Mouse (Mus musculus) heart, embryonic 12.5 days (tissue): ENCODE measurements around the gene Prpsap1. TPM values are rescaled to one million over a fixed set of nuclear protein-coding genes. Genes with fewer than 3 reads are reported as not detected.

Experiments
- ATAC-seq: fragments of 200-750 bp; cut with Nextera tagmentation; 2 replicates; pipeline ENCODE4 v1.8.0; 2017; ENCODE audit warnings: moderate TSS enrichment, moderate library complexity; ENCODE audit not compliant: insufficient number of reproducible peaks, low FRiP score
- H3K27ac ChIP-seq: fragments of 300-500 bp; sonication (generic); 2 replicates; pipeline ENCODE4 v1.5.1; 2016; ENCODE audit warnings: mild to moderate bottlenecking, moderate library complexity; ENCODE audit not compliant: poor library complexity, severe bottlenecking
- H3K27me3 ChIP-seq: fragments of 300-500 bp; sonication (generic); replicated peaks from 2 replicates; pipeline ENCODE4 v1.6.1; 2016; ENCODE audit warnings: mild to moderate bottlenecking, moderate library complexity
- H3K36me3 ChIP-seq: fragments of 300-500 bp; sonication (generic); 2 replicates; pipeline ENCODE4 v1.6.1; 2016; ENCODE audit warnings: mild to moderate bottlenecking, moderate library complexity
- H3K4me1 ChIP-seq: fragments of 300-500 bp; sonication (generic); replicated peaks from 2 replicates; pipeline ENCODE4 v1.6.1; 2016; ENCODE audit warnings: mild to moderate bottlenecking
- H3K4me2 ChIP-seq: fragments of 300-500 bp; sonication (generic); 2 replicates; pipeline ENCODE4 v1.6.1; 2016; ENCODE audit warnings: mild to moderate bottlenecking, moderate library complexity
- H3K4me3 ChIP-seq: fragments of 300-500 bp; sonication (generic); 2 replicates; pipeline ENCODE4 v1.5.1; 2016; ENCODE audit warnings: mild to moderate bottlenecking
- H3K9ac ChIP-seq: fragments of 300-500 bp; sonication (generic); 2 replicates; pipeline ENCODE4 v1.6.1; 2016; ENCODE audit warnings: mild to moderate bottlenecking, moderate library complexity
- H3K9me3 ChIP-seq: fragments of 300-500 bp; sonication (generic); replicated peaks from 2 replicates; pipeline ENCODE4 v1.6.1; 2016; ENCODE audit warnings: mild to moderate bottlenecking, moderate library complexity
- WGBS: fragments of 180-500 bp; shearing (Covaris S2); methylation state at CpG from one replicate; pipeline ENCODE4 v1.1.7; 2016; 5-methylcytosine and 5-hydroxymethylcytosine counted together
- polyA plus RNA-seq: library from polyadenylated mRNA; unstranded; fragments of >200 nt; fragmentation: Nextera tagmentation; extraction: Ambion mirVana; gene quantifications from 2 replicates; pipeline ENCODE4 v1.2.1, GENCODE M21; 2016

Gene Prpsap1
- polyA plus RNA-seq, 1 experiment from 2014 or later = 94.8 TPM

DNA sequence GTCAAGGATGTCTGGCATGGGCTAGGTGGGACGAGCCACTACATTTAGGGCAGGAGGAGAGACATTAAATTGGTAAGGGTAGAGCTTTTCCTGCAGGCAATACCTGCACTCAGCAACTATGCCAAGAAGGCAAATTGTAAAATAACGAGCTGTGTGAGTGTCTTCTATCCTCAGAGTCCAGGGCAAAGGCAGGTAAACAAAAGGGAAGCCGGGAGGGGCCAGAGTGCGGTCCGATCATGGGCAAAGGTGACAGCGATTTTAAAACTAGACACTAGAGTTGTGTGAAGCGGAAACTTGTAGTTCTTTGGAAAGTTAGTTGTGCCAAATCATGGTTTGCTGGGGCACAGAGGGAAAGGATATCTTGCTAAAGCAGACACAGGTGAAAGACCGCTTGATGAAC is 9.7 kb downstream of the Prpsap1 start:
- H3K4me1 ChIP-seq = peaks cover 12% of the 10 kb centered on the region
- no peak for ATAC-seq
- no peaks in the 10 kb centered on the region for H3K27me3 ChIP-seq
- WGBS = 91% methylated on average over 8 of the region's 8 CpGs
- H3K27ac ChIP-seq = no peak overlapping the region
- peaks cover 87% of the 10 kb centered on the region for H3K36me3 ChIP-seq
- H3K4me2 ChIP-seq = no peak overlapping the region
- no peak overlapping the region for H3K4me3 ChIP-seq
- H3K9ac ChIP-seq = no peak overlapping the region
- H3K9me3 ChIP-seq = 0 out of 2 replicates have a peak, but pooled peaks cover 3% of the 10 kb centered on the region

DNA sequence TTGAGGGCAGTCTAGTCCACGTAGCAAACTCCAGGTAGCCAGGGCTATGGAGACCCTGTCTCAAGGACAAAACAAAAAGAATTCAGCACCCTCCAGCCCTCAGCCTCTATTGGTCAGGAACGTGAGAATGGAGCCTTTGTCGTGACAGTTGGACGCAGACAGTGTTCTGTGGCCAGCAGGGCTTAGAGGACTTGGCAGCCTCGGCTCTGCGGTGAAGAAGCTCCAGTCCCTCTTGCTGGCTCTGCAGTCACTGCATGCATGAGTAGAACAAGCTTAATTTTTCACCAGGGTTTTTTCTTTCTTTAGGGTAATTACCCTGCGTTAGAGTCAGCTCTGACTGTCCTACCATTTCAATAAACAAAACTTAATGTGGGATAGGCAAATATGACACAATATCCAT is 12.2 kb downstream of the Prpsap1 start:
- Histone ChIP-seq H3K4me2 (no peak overlapping the region), H3K27ac (no peak overlapping the region), H3K27me3 (no peaks in the 10 kb centered on the region), H3K4me3 (no peak overlapping the region), H3K4me1 (peaks cover 5% of the 10 kb centered on the region; the same call in 1 of the 2 replicates), H3K9ac (no peak overlapping the region), H3K9me3 (no peaks in the 10 kb centered on the region), H3K36me3 (peaks cover 95% of the 10 kb centered on the region)
- 87% methylated on average over 7 of the region's 7 CpGs for WGBS
- no peak for ATAC-seq

DNA sequence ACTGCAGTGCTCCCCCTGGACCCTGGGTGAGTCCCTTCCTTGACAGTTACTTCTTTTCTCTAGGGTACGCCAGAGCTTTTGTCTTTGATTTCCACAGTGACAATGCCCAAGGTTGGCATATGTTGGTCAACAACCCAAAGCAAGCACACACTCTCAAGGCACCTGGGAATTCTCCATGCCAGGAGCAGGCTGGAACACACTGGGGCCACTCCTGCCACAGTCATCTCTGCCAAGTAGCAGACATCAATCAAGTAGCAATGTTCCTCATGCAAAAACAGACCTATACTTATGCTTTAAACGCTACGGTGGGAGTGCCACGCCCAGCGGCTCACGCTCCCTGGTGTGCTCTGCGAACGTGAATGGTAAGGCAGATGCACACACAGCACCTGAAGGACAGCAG is 13.0 kb downstream of the Prpsap1 start:
- peaks cover 7% of the 10 kb centered on the region; the same call in 1 of the 2 replicates for H3K4me1 ChIP-seq
- H3K27ac ChIP-seq = no peak overlapping the region
- WGBS = 92% methylated on average over 8 of the region's 8 CpGs
- peaks cover 96% of the 10 kb centered on the region for H3K36me3 ChIP-seq
- no peak overlapping the region for H3K9ac ChIP-seq
- H3K4me3 ChIP-seq = no peak overlapping the region
- no peak for ATAC-seq
- no peak overlapping the region for H3K4me2 ChIP-seq
- H3K9me3 ChIP-seq = no peaks in the 10 kb centered on the region
- no peaks in the 10 kb centered on the region for H3K27me3 ChIP-seq

DNA sequence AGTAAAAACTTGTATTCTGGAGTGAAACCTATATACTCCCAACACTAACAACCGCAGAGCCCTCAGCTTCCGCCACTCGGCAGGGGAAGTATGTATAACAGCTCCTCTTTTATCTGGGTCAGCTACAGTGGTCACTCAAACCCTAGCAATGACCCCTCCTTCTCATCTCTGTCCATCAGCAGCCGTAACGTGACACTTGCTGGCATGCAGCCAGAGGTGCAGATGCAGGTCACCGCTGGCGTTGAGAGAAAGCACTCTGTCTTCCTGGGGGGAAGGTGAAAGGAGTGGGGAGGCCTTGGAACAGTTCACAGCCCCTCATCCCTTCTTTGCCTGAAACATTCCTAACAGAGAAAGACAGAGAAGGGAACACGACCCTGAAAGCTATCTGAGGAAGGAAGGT is 14.2 kb downstream of the Prpsap1 start:
- no peaks in the 10 kb centered on the region for H3K27me3 ChIP-seq
- H3K4me1 ChIP-seq = peaks cover 7% of the 10 kb centered on the region; the same call in 1 of the 2 replicates
- 42% methylated on average over 8 of the region's 8 CpGs for WGBS
- no peak overlapping the region for H3K9ac ChIP-seq
- H3K27ac ChIP-seq = no peak overlapping the region
- H3K36me3 ChIP-seq = peaks cover 96% of the 10 kb centered on the region
- no peak for ATAC-seq
- H3K9me3 ChIP-seq = no peaks in the 10 kb centered on the region
- no peak overlapping the region for H3K4me3 ChIP-seq
- H3K4me2 ChIP-seq = no peak overlapping the region

DNA sequence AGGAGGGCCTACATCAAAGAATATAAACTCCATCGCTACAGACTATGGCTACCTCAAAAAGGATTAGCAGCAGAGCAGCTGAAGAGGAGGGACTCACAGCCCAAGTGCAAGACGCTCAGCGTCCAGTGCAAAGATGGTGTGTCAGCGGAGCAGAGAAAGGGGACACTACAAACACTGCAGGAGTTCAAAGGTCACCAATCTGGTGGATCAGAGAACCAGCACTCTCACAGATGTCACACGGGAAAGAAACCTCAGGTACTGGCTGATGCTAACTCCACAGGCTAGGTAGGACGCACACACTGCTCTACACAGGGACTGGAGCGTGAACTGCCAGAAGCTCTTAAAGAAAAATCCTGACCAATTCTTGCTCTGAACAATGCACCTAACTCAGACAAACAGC is 15.0 kb downstream of the Prpsap1 start:
- H3K4me2 ChIP-seq = no peak overlapping the region
- no peaks in the 10 kb centered on the region for H3K27me3 ChIP-seq
- no peak overlapping the region for H3K27ac ChIP-seq
- ATAC-seq = no peak
- no peak overlapping the region for H3K9ac ChIP-seq
- H3K36me3 ChIP-seq = peaks cover 95% of the 10 kb centered on the region
- no peak overlapping the region for H3K4me3 ChIP-seq
- H3K4me1 ChIP-seq = peaks cover 7% of the 10 kb centered on the region; the same call in 1 of the 2 replicates
- WGBS = 89% methylated on average over 7 of the region's 7 CpGs
- no peaks in the 10 kb centered on the region for H3K9me3 ChIP-seq

DNA sequence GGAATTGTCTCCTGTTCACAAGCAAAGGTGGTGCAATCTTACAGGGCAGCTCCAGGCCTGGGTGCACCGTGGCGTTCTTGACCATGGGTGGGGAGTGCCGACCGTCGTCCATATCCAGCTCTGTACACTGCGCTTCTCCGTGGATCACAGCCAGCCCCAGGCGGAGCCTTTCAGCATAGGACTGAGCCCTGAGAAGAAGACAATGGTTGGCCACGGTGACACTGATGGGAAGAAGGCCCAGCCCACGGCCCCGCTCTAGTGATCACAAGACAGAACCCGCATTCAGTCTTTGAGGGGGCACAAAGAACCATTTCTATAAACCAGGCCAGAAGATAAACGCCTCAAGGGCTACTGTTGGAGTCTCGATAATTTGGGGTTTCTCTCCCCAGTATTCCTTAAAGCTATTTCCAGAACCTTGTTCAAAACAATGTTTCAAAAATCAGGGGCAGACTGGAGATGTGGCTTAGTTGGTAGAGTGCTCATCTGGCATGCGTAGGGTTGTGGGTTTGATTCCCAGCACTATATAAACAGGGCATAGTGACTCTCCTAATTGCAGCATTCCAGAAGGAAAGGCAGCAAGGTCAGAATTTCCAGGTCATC is 16.7 kb downstream of the Prpsap1 start:
- H3K36me3 ChIP-seq = peaks cover 97% of the 10 kb centered on the region
- H3K9ac ChIP-seq = no peak overlapping the region
- H3K4me3 ChIP-seq = no peak overlapping the region
- H3K4me2 ChIP-seq = no peak overlapping the region
- WGBS = 89% methylated on average over 15 of the region's 15 CpGs
- peaks cover 7% of the 10 kb centered on the region; the same call in 1 of the 2 replicates for H3K4me1 ChIP-seq
- H3K27ac ChIP-seq = no peak overlapping the region
- ATAC-seq = no peak
- H3K27me3 ChIP-seq = no peaks in the 10 kb centered on the region
- no peaks in the 10 kb centered on the region for H3K9me3 ChIP-seq

DNA sequence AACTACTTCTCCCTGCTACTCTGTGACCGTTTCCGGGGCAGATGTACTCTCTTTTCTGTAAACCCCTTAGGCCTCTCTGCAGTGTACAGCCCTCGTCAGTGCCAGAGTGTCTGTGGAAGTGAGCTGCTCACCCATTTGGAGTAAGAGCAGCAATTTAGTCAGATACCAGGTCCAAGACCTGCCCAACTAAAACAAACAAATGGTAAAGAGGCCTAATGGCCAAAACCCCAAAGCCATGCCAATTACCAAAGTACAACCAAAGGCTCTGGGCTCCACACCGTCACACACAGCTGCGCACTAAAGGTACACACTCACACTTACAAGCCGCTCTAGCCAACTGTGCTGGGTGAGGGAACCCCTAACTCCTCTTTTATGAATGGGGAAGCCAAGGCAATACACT is 17.3 kb downstream of the Prpsap1 start:
- peaks cover 7% of the 10 kb centered on the region; the same call in 1 of the 2 replicates for H3K4me1 ChIP-seq
- H3K36me3 ChIP-seq = peaks cover 97% of the 10 kb centered on the region
- H3K4me2 ChIP-seq = no peak overlapping the region
- no peak overlapping the region for H3K4me3 ChIP-seq
- H3K9me3 ChIP-seq = no peaks in the 10 kb centered on the region
- WGBS = 92% methylated on average over 6 of the region's 6 CpGs
- H3K9ac ChIP-seq = no peak overlapping the region
- H3K27ac ChIP-seq = no peak overlapping the region
- no peaks in the 10 kb centered on the region for H3K27me3 ChIP-seq
- no peak for ATAC-seq

DNA sequence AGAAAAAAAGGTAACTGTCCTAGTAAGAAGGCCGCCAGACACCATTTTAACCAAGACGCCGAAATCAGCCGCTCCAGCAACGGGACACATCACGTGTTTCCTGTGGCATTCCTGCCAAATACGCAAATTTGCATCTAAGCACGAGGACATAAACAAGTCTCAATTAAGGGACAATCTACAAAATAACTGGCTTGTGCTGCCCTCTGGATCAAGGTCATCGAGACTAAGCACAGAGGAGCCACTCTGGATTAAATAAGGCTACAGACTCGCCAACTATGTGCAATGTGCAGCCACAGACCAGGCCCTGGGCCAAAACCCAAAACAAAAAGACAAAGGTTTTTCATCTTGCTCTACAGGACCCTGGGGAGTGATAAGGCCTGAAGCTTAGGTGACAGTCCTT is 18.0 kb downstream of the Prpsap1 start:
- ATAC-seq = no peak
- no peaks in the 10 kb centered on the region for H3K27me3 ChIP-seq
- H3K27ac ChIP-seq = peak overlapping the region; percentile 8; the same call in 1 of the 2 replicates
- H3K4me3 ChIP-seq = no peak overlapping the region
- peaks cover 11% of the 10 kb centered on the region; the same call in 1 of the 2 replicates for H3K4me1 ChIP-seq
- 87% methylated on average over 10 of the region's 10 CpGs for WGBS
- no peak overlapping the region for H3K4me2 ChIP-seq
- H3K36me3 ChIP-seq = peaks cover 97% of the 10 kb centered on the region
- no peak overlapping the region for H3K9ac ChIP-seq
- H3K9me3 ChIP-seq = no peaks in the 10 kb centered on the region

DNA sequence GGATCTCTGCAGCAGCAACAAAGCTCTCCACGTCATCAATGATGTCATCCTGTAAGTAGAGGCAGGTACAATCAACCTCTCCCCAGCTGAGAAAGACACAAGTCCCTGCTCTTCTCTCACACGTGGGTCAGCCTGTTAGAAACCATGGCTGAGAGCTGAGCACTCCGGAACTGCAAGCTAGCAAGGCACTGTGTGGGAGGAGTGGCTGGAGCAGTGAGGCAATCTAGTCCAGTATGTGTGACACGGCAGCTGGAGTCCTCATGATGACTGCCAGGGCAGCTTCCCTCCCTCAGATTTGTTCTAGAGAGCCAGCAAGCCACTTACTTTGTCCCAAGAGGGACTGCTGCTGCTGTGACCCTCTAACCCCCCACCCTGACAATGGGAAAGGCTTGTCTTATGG is 21.7 kb downstream of the Prpsap1 start:
- 73% methylated on average over 4 of the region's 4 CpGs for WGBS

DNA sequence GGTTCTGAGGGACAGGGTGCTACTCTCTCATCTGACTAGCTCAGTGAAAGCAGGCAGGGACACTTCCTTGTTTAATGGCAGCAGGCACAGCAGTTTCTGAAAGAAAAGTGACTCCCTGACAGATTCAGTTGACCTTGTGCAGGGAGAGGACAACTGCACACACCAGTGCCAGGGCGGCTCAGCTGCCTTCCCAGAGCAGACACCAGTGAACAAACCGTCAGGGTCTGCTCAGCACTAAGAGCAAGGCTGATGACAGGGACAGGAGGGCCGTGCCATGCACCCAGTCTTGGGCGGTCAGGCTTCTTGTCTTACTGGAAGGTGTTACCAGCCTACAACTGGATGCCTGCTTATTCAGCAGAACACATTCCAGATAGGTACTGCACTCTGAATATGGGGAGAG is 23.1 kb downstream of the Prpsap1 start:
- Histone ChIP-seq H3K4me1 (0 out of 2 replicates have a peak, but pooled peaks cover 6% of the 10 kb centered on the region), H3K4me3 (no peak overlapping the region), H3K9me3 (no peaks in the 10 kb centered on the region), H3K9ac (no peak overlapping the region), H3K4me2 (no peak overlapping the region), H3K36me3 (peaks cover 62% of the 10 kb centered on the region), H3K27ac (peak overlapping the region; percentile 45), H3K27me3 (0 out of 2 replicates have a peak, but pooled peaks cover 2% of the 10 kb centered on the region)
- ATAC-seq = no peak
- WGBS = 48% methylated on average over 4 of the region's 4 CpGs

More for the DNA sequence above, 21.7 kb downstream of the Prpsap1 start:
- H3K9ac ChIP-seq = no peak overlapping the region; the same call in 1 of the 2 replicates
- H3K4me2 ChIP-seq = no peak overlapping the region
- no peak for ATAC-seq
- 0 out of 2 replicates have a peak, but pooled peaks cover 8% of the 10 kb centered on the region for H3K4me1 ChIP-seq
- no peaks in the 10 kb centered on the region for H3K9me3 ChIP-seq
- no peak overlapping the region for H3K27ac ChIP-seq
- H3K36me3 ChIP-seq = peaks cover 76% of the 10 kb centered on the region
- no peak overlapping the region for H3K4me3 ChIP-seq
- H3K27me3 ChIP-seq = no peaks in the 10 kb centered on the region

DNA sequence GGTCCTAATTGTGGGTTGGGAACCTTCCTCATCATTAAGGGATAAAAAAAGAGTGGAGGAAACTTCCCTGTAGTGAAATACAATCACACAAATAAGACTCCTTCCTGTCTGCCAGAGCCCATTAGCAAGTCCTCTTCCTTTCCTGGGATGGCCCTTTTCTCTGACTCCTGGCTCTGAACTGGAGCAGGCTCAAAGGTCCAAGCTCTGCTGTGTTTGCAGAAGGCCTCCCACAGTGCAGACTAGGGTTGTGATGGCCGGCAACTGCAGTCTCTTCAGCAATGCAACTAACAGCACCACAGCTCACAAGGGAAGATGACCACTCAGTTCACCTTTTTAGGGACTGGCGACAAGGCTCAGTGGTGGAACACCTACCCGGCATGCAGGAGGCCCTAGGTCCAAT is 23.8 kb downstream of the Prpsap1 start:
- no peak overlapping the region for H3K4me3 ChIP-seq

More for the DNA sequence above, 23.8 kb downstream of the Prpsap1 start:
- Histone ChIP-seq H3K27me3 (0 out of 2 replicates have a peak, but pooled peaks cover 3% of the 10 kb centered on the region), H3K9ac (no peak overlapping the region), H3K9me3 (no peaks in the 10 kb centered on the region), H3K4me2 (no peak overlapping the region), H3K36me3 (peaks cover 55% of the 10 kb centered on the region), H3K4me1 (0 out of 2 replicates have a peak, but pooled peaks cover 6% of the 10 kb centered on the region), H3K27ac (0 out of 2 replicates have a peak overlapping the region, but pooled peaks have one; percentile 45)
- 83% methylated on average over 3 of the region's 3 CpGs for WGBS
- ATAC-seq = no peak
